Mouse (Mus musculus) heart, adult 2 months (tissue): Measurements from ENCODE around the gene Gns. TPM values are rescaled to one million over a fixed set of nuclear protein-coding genes. Genes with fewer than 3 reads are reported as not detected.

ENCODE experiments used
- DNase-seq, 2 experiments: peaks; one replicate each; pipeline ENCODE4 v3.0.0; 2021
- H3K27ac ChIP-seq: fragments of 200-600 bp; 2 replicates; pipeline ENCODE4 v1.8.1; 2022
- H3K27me3 ChIP-seq: fragments of 200-500 bp; 2 replicates; pipeline ENCODE4 v1.6.1; 2012; ENCODE audit warnings: mild to moderate bottlenecking, low read length, inconsistent platforms, mixed read lengths; ENCODE audit not compliant: control insufficient read depth, insufficient read depth
- H3K36me3 ChIP-seq: fragments of 200-500 bp; 2 replicates; pipeline ENCODE4 v1.6.1; 2012; ENCODE audit warnings: low read length, inconsistent platforms; ENCODE audit not compliant: control insufficient read depth, insufficient read depth
- H3K4me1 ChIP-seq: fragments of 200-500 bp; 2 replicates; pipeline ENCODE4 v1.6.1; 2011; ENCODE audit warnings: low read length; ENCODE audit not compliant: control insufficient read depth, insufficient read depth
- H3K4me3 ChIP-seq: fragments of 200-600 bp; 2 replicates; pipeline ENCODE4 v1.8.1; 2022
- H3K79me2 ChIP-seq: fragments of 200-500 bp; replicated peaks from 2 replicates; pipeline ENCODE4 v1.6.1; 2012; ENCODE audit warnings: mild to moderate bottlenecking, inconsistent platforms, low read length, moderate library complexity, mixed read lengths; ENCODE audit not compliant: control insufficient read depth, insufficient read depth
- H3K9ac ChIP-seq: fragments of 200-500 bp; 2 replicates; pipeline ENCODE4 v1.6.1; 2012; ENCODE audit warnings: low read depth, mild to moderate bottlenecking, control low read depth, inconsistent platforms, low read length, mixed read lengths
- CTCF ChIP-seq: fragments of 200-600 bp; IDR thresholded peaks from 2 replicates; pipeline ENCODE4 v1.8.1; 2022; ENCODE audit warnings: antibody characterized with exemption, mild to moderate bottlenecking, moderate library complexity
- EP300 ChIP-seq: fragments of 200-500 bp; IDR thresholded peaks from 2 replicates; pipeline ENCODE4 v1.6.1; 2011; ENCODE audit warnings: low read depth, low read length, control low read depth; ENCODE audit not compliant: insufficient read depth
- POLR2A ChIP-seq: fragments of 200-500 bp; IDR thresholded peaks from 2 replicates; pipeline ENCODE4 v1.6.1; 2011; ENCODE audit warnings: mild to moderate bottlenecking, low read depth, low read length, control low read depth; ENCODE audit not compliant: insufficient read depth
- WGBS: fragments of 180-500 bp; shearing (Covaris S2); methylation state at CpG from one replicate; pipeline ENCODE4 v1.1.7; 2018; 5-methylcytosine and 5-hydroxymethylcytosine counted together
- intact Hi-C: fragments of 180-260 bp; cut with DNase I; formaldehyde crosslinking; loops from one replicate; pipeline ENCODE4 v1.15.1; 2025
- polyA plus RNA-seq: library from polyadenylated mRNA; depleted of rRNA; stranded (reverse); fragments of >200 nt; gene quantifications from 2 replicates; pipeline ENCODE4 v1.2.3, GENCODE M21; 2012
- total RNA-seq, 2 experiments: library from RNA; stranded (reverse); gene quantifications; 2 replicates each; pipeline ENCODE4 v1.2.3; 2021

Gns gene
- total and polyA plus RNA-seq, 3 experiments, result 45.5 to 92.2 (median 82.1) TPM

- Histone ChIP-seq H3K27ac (peak overlapping the region; percentile 93), H3K9ac (no peak overlapping the region), H3K4me3 (no peak overlapping the region), H3K4me1 (peaks cover 36% of the 10 kb centered on the region), H3K36me3 (peaks cover 10% of the 10 kb centered on the region; the same call in 1 of the 2 replicates), H3K79me2 (peaks cover 4% of the 10 kb centered on the region), H3K27me3 (no peaks in the 10 kb centered on the region)
- 33% methylated on average over 8 of the region's 8 CpGs for WGBS
- TF ChIP-seq EP300, result no peak
- TF ChIP-seq POLR2A, result no peak
- TF ChIP-seq CTCF, result no peak
- no peak for DNase-seq
- intact Hi-C loops, result no loop called here
These were observed 71.4 kb downstream of the Gns start for GRCm38 (mm10) chr10:121436258-121436645.

DNA sequence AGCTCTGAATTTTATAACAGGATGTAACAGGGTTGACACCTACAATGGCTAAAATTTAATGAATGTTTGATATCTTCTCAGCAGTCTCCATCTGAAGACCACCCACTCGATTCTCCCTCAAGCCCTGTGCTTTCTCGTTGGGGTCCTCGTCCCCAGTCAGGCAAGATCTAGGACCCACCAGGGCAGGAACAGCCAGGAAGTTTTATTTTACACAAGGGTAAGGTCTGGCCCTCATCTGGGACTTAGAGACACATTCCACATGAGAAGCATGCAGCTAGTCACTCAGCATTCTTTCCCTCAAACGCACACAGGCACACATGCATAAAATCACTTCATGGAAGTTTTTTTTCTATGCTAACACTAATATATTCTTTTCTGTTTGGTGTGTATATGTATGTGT is 71.8 kb downstream of the Gns start:
- no peak for DNase-seq
- WGBS, result 32% methylated on average over 4 of the region's 4 CpGs
- no peak for TF ChIP-seq EP300
- Histone ChIP-seq H3K4me1 (peaks cover 36% of the 10 kb centered on the region), H3K27ac (peak overlapping the region; percentile 93), H3K27me3 (no peaks in the 10 kb centered on the region), H3K79me2 (peaks cover 4% of the 10 kb centered on the region), H3K9ac (no peak overlapping the region), H3K4me3 (no peak overlapping the region), H3K36me3 (peaks cover 5% of the 10 kb centered on the region; the same call in 1 of the 2 replicates)
- intact Hi-C loops, result no loop called here

GRCm38 (mm10) chr10:121438109-121438508 is 73.2 kb downstream of the Gns start:
- intact Hi-C loops, result no loop called here
- WGBS, result 65% methylated on average over 6 of the region's 8 CpGs
- H3K27ac ChIP-seq, result peak overlapping the region; percentile 79
- DNase-seq, result no peak
- no peaks in the 10 kb centered on the region for H3K27me3 ChIP-seq
- H3K4me1 ChIP-seq, result peaks cover 29% of the 10 kb centered on the region
- TF ChIP-seq EP300 (no peak), POLR2A (no peak), CTCF (no peak)
- H3K79me2 ChIP-seq, result peaks cover 4% of the 10 kb centered on the region
- no peak overlapping the region for H3K9ac ChIP-seq
- no peak overlapping the region for H3K4me3 ChIP-seq
- peaks cover 5% of the 10 kb centered on the region; the same call in 1 of the 2 replicates for H3K36me3 ChIP-seq

DNA sequence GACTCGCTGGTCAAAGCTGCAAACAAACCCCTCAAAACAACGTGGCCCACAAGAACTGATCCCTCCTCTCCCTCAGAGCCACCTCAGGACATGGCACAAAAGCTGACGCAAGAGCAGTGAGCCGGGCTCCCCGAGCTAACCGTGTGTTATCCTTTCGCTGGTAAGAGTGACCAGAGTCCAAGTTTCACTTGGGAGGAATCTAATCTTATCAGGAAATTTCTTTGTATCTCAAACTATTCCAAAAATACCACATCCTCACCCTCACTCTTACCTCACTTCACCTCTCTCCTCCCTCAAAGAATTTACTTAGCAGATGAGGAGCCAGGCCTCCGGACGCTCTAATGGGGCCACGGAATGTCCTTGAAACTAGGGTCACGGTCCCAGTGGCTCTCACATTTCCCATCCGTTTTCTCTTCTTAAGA is 74.4 kb downstream of the Gns start:
- Histone ChIP-seq H3K36me3 (peaks cover 4% of the 10 kb centered on the region; the same call in 1 of the 2 replicates), H3K9ac (peak overlapping the region; percentile 19), H3K4me3 (0 out of 2 replicates have a peak overlapping the region, but pooled peaks have one; percentile 13), H3K27me3 (no peaks in the 10 kb centered on the region), H3K4me1 (peaks cover 33% of the 10 kb centered on the region), H3K27ac (peak overlapping the region; percentile 79), H3K79me2 (peaks cover 5% of the 10 kb centered on the region; the same call in 1 of the 2 replicates)
- TF ChIP-seq POLR2A (peak; percentile 65), EP300 (peak; percentile 70), CTCF (no peak)
- 15% methylated on average over 12 of the region's 12 CpGs for whole genome bisulfite sequencing
- intact Hi-C loops, result loop anchor here (1.0 kb wide), 1 partner anchor 9 kb away; no protein-coding TSS in a partner anchor
- peak; percentile 53 to 59 for DNase-seq

- no peak for DNase-seq
- H3K36me3 ChIP-seq, result peaks cover 11% of the 10 kb centered on the region
- peaks cover 8% of the 10 kb centered on the region; the same call in 1 of the 2 replicates for H3K79me2 ChIP-seq
- peaks cover 37% of the 10 kb centered on the region for H3K4me1 ChIP-seq
- no peaks in the 10 kb centered on the region for H3K27me3 ChIP-seq
- no peak for TF ChIP-seq CTCF
- TF ChIP-seq POLR2A, result no peak
- no peak for TF ChIP-seq EP300
- no peak overlapping the region for H3K4me3 ChIP-seq
- WGBS, result 60% methylated on average over 9 of the region's 9 CpGs
- peak overlapping the region; percentile 32 for H3K27ac ChIP-seq
- no peak overlapping the region for H3K9ac ChIP-seq
- intact Hi-C loops, result loop anchor here (2.0 kb wide), 1 partner anchor 15 kb away; no protein-coding TSS in a partner anchor
These were observed 78.9 kb downstream of the Gns start for GRCm38 (mm10) chr10:121443791-121444190.

DNA sequence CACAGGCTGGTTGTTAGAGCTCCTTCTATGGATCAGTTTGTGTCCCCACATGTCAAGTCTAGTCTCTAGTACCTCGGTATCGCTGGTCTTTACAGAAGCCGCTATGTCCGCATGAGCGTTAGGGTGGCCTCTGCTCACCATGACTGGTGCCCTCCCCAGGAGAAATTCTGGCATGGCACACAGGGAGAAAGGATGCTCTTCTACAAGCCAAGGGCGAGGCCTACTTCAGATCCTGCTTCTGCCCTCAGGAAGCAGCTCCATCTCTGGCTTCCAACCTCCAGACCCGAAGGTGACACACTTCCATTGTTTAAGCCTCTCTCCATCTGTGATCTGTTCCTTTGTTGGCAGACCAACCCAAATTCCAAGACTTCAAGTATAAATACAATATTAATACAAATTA is 79.3 kb downstream of the Gns start:
- TF ChIP-seq POLR2A (no peak), CTCF (0 out of 2 replicates have a peak, but pooled peaks have one; percentile 11), EP300 (peak; percentile 39; the same call in 1 of the 2 replicates)
- H3K4me3 ChIP-seq, result no peak overlapping the region
- H3K79me2 ChIP-seq, result peaks cover 9% of the 10 kb centered on the region
- H3K4me1 ChIP-seq, result peaks cover 35% of the 10 kb centered on the region
- H3K36me3 ChIP-seq, result peaks cover 11% of the 10 kb centered on the region
- H3K9ac ChIP-seq, result no peak overlapping the region
- WGBS, result 56% methylated on average over 7 of the region's 7 CpGs
- intact Hi-C loops, result loop anchor here (2.0 kb wide), 1 partner anchor 15 kb away; no protein-coding TSS in a partner anchor
- H3K27me3 ChIP-seq, result no peaks in the 10 kb centered on the region
- peak in 1 of 2 experiments; percentile 31 for DNase-seq
- peak overlapping the region; percentile 32 for H3K27ac ChIP-seq
